Mouse (Mus musculus): Measurements from ENCODE around the gene Ascc2. TPM values are rescaled to one million over a fixed set of nuclear protein-coding genes. Genes with fewer than 3 reads are reported as not detected.

Gene Ascc2
- 10 to 100 TPM; 15.7 to 16.5 TPM for total RNA-seq (2021)
- long read RNA-seq, experiment 1, transcript Ascc2-201 (20 exons, 2,650 nt) = major isoform, 18 of 36 reads
- long read RNA-seq, experiment 1, partial matches to known transcripts = 18 of 36 reads
- long read RNA-seq, experiment 1, other reads (novel, unspliced or antisense) = 0 of 36 reads
- long read RNA-seq, experiment 2, transcript Ascc2-201 (20 exons, 2,650 nt) = major isoform, 20 of 29 reads
- long read RNA-seq, experiment 2, partial matches to known transcripts = 2 of 29 reads
- long read RNA-seq, experiment 2, other reads (novel, unspliced or antisense) = 7 of 29 reads

GRCm38 (mm10) chr11:4637534-4638234, at the start of gene Ascc2:
Ascc2 (plus strand) TSS chr11:4637747.
- peak; percentile 98 for DNase-seq (ENCODE audit: low spot score)

GRCm38 (mm10) chr11:4591811-4592210, 45.7 kb upstream of the Ascc2 start:
- no peak for DNase-seq (ENCODE audit: low spot score)

GRCm38 (mm10) chr11:4593491-4593848, 44.1 kb upstream of the Ascc2 start:
- DNase-seq (ENCODE audit: low spot score) = no peak

GRCm38 (mm10) chr11:4593849-4594607, 43.5 kb upstream of the Ascc2 start:
- DNase-seq (ENCODE audit: low spot score) = peak; percentile 36

GRCm38 (mm10) chr11:4594608-4595500, 42.7 kb upstream of the Ascc2 start, which contains the start of gene Mtmr3:
Mtmr3 (minus strand) TSS chr11:4594863.
- DNase-seq (ENCODE audit: low spot score) = peak; percentile 96

- DNase-seq (ENCODE audit: low spot score) = no peak
Observed at GRCm38 (mm10) chr11:4598411-4598810, 39.1 kb upstream of the Ascc2 start.

GRCm38 (mm10) chr11:4599916-4600315, 37.6 kb upstream of the Ascc2 start:
- DNase-seq (ENCODE audit: low spot score) = no peak

GRCm38 (mm10) chr11:4601890-4602289, 35.7 kb upstream of the Ascc2 start:
- DNase-seq (ENCODE audit: low spot score) = no peak

GRCm38 (mm10) chr11:4602691-4603441, 34.7 kb upstream of the Ascc2 start:
- peak; percentile 62 for DNase-seq (ENCODE audit: low spot score)

- DNase-seq (ENCODE audit: low spot score) = no peak
Observed at GRCm38 (mm10) chr11:4604441-4604840, 33.1 kb upstream of the Ascc2 start.

GRCm38 (mm10) chr11:4605414-4605813, 32.1 kb upstream of the Ascc2 start:
- no peak for DNase-seq (ENCODE audit: low spot score)

GRCm38 (mm10) chr11:4606541-4606940, 31.0 kb upstream of the Ascc2 start:
- no peak for DNase-seq (ENCODE audit: low spot score)

- peak; percentile 40 for DNase-seq (ENCODE audit: low spot score)
Observed at GRCm38 (mm10) chr11:4611904-4612303, 25.6 kb upstream of the Ascc2 start.

- no peak for DNase-seq (ENCODE audit: low spot score)
Observed at GRCm38 (mm10) chr11:4620017-4620485, 17.5 kb upstream of the Ascc2 start, which contains the start of gene Gm11032. Gm11032 (plus strand) TSS chr11:4620067.

GRCm38 (mm10) chr11:4620501-4621108, 16.9 kb upstream of the Ascc2 start:
- DNase-seq (ENCODE audit: low spot score) = peak; percentile 76

- no peak for DNase-seq (ENCODE audit: low spot score)
Observed at GRCm38 (mm10) chr11:4621866-4622265, 15.7 kb upstream of the Ascc2 start.

GRCm38 (mm10) chr11:4622442-4622986, 15.0 kb upstream of the Ascc2 start:
- DNase-seq (ENCODE audit: low spot score) = no peak

GRCm38 (mm10) chr11:4622997-4623396, 14.6 kb upstream of the Ascc2 start:
- DNase-seq (ENCODE audit: low spot score) = no peak

- DNase-seq (ENCODE audit: low spot score) = no peak
Observed at GRCm38 (mm10) chr11:4625931-4626330, 11.6 kb upstream of the Ascc2 start.

Data from gastrocnemius, adult 18-20 months (tissue).